Mouse (Mus musculus): Measurements from ENCODE around the gene Galr2. TPM values are rescaled to one million over a fixed set of nuclear protein-coding genes. Genes with fewer than 3 reads are reported as not detected.

Galr2 gene
- polyA plus RNA-seq, 1 experiment, result not detected

DNA sequence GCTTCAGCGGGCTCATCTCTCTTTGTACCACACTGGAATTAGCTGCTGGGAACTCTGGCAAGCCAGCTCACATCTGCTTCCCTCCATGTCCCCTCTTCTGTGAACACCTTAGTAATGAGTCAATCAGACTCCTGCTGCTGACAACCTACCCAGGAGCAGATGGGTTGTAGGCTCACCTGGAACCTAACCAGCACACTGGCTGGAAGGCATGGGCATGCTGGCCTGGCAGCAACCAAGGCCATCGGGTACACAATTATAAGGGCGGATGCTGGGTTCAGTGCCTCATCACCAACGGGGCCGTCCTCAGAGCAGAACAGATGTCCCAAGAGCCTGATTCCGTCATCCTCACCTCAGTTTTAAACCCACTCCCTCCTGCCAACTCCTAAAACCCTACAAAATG is 17.9 kb downstream of the Galr2 start:
- no peak overlapping the region for H3K4me3 ChIP-seq (ENCODE audit: insufficient read depth, low read length)
- TF ChIP-seq POLR2A (IDR thresholded peaks at IDR 0.05; ENCODE audit: borderline replicate concordance, low read depth, low read length) (no peak), CTCF (IDR thresholded peaks at IDR 0.05; ENCODE audit: low read depth, low read length) (no peak)
- H3K27ac ChIP-seq (ENCODE audit: insufficient read depth, low read depth, low read length), result no peak overlapping the region
- no peaks in the 10 kb centered on the region for H3K4me1 ChIP-seq (ENCODE audit: control insufficient read depth, insufficient read depth, low read length)

DNA sequence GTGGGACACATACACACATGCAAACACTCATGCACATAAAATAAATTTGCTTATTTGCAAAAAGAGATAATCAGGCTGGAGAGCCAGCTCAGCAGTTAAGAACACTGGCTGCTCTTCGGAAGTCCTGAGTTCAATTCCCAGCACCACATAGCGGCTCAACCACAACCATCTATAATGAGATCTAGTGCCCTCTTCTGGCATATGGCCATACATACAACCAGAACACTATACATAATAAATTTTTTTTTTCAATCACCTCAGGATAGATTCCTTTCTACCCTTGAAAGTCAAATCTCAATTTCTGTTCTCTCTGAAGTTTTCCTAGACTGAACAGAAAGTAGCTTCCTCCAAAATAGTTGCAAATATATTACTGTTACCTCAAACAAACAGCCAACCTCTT is 24.7 kb downstream of the Galr2 start:
- Histone ChIP-seq H3K4me3 (ENCODE audit: insufficient read depth, low read length) (no peak overlapping the region), H3K4me1 (ENCODE audit: control insufficient read depth, insufficient read depth, low read length) (0 out of 2 replicates have a peak, but pooled peaks cover 3% of the 10 kb centered on the region), H3K27ac (ENCODE audit: insufficient read depth, low read depth, low read length) (no peak overlapping the region)
- TF ChIP-seq POLR2A (IDR thresholded peaks at IDR 0.05; ENCODE audit: borderline replicate concordance, low read depth, low read length), result no peak
- TF ChIP-seq CTCF (IDR thresholded peaks at IDR 0.05; ENCODE audit: low read depth, low read length), result no peak

DNA sequence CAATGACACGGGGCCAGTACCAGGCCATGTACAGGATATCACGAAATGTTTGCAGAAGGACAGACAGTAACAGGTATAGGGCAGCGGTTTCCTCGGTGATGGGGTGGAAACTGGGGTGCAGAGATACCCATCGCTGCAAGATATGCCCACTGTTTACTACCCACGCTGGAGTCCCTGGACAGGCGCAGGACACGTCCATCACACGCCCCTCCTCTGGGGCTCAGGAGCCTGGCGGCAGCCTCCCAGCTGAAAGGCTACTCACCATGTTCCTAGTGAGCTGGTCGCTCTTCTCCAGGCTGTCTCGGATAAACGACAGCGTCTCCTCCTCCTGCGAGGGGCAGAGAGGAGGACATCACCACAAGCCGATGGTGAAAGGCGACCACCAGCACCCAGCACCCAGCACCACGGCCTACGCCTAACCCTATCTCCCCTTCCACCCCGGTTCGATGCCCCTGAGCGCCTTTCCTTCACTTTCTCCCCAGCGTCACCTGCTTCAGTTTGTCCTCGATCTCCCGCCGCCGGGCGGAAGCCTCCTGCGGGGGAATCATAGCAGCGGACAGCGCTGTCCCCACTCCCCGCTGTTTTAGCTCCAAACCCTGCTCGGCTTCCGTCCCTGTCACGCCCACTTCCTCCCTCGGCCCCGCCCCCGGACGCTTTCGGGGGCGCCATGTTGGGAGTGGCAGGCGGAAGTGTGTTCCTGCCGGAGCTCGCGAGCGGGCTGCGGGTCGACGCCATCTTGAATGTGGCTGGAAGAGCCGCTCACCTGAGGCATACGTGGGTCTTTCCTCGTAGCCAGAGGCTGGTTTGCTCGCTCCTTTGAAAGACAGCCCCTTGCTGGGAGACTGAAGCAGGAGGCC is 25.6 kb downstream of the Galr2 start:
- Histone ChIP-seq H3K4me1 (ENCODE audit: control insufficient read depth, insufficient read depth, low read length) (0 out of 2 replicates have a peak, but pooled peaks cover 3% of the 10 kb centered on the region), H3K27ac (ENCODE audit: insufficient read depth, low read depth, low read length) (0 out of 2 replicates have a peak overlapping the region, but pooled peaks have one; percentile 9), H3K4me3 (ENCODE audit: insufficient read depth, low read length) (peak overlapping the region; percentile 93)
- TF ChIP-seq POLR2A (IDR thresholded peaks at IDR 0.05; ENCODE audit: borderline replicate concordance, low read depth, low read length) (no peak), CTCF (IDR thresholded peaks at IDR 0.05; ENCODE audit: low read depth, low read length) (no peak)

DNA sequence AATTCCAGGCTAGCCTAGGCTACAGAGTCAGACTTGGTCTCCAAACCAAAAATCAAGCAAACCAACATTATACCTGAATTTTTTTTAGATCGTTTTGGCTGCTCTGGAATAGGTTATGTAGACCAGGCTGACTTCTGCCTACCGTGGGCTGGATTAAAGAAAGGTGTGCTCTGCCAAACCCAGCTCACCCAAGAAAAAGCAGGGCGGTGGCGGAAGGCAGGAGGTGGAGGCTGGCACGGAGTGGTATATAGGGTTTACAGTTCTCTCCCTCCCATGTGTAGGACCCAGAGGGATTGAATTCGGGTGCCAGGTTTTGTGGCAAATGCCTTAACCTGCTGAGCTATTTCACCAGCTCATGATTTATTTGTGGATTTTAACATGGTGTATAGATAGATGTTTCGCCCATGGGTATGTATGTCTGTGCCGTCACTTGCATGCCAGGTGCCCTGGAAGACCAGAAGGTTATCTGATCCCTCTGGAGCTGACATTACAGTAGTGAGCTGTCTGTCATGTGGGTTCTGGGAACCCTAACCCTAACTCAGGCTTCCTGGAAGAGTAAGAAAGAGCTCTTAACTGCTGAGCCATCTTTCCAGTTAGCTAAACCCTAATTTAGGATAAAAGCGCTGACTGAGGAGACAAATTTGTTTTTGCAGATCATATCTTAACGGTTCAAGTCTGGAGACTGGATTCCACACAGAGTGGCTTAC is 26.4 kb downstream of the Galr2 start, which contains the start of gene Exoc7:
Gene Exoc7 (minus strand): TSS at position 215 of the 707 bp plus-strand sequence.
- Histone ChIP-seq H3K4me3 (ENCODE audit: insufficient read depth, low read length) (peak within 1 kb of the TSS; percentile 93), H3K27ac (ENCODE audit: insufficient read depth, low read depth, low read length) (0 out of 2 replicates have a peak within 1 kb of the TSS, but pooled peaks have one; percentile 9), H3K4me1 (ENCODE audit: control insufficient read depth, insufficient read depth, low read length) (0 out of 2 replicates have a peak, but pooled peaks cover 3% of the 10 kb centered on the region)
- no peak for TF ChIP-seq CTCF (IDR thresholded peaks at IDR 0.05; ENCODE audit: low read depth, low read length)
- no peak for TF ChIP-seq POLR2A (IDR thresholded peaks at IDR 0.05; ENCODE audit: borderline replicate concordance, low read depth, low read length)

DNA sequence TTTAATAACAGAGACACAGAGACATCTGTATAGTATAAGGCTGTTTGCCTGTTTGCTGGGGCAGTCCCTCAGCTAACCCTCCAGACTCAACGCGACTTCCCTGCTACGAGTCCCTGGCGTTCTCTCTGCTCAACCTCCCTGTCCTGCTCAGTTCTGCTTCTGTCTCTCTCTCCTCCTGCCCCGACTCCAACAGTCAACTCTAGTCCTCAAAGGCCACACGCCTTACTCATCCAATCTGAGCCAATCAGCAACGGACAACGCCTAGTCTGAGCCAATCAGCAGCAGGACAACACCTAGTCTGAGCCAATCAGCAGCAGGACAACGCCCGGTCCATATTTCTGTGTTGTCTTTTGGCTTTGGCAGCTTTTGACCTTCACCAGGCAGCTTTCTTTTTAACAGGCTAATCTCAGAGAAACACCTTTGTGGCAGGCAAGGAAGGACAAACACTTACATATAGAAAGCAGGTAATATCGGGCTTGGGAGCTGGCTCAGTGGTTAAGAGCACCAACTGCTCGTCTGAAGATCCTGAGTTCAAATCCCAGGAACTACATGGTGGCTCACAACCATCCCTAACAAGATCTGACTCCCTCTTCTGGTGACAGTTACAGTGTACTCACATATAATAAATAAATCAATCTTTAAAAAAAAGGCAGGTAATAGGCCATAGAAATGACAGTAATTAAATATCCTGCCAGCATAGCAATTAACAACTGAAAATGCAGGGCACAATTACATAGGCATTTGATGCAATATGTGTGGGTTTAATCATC is 27.2 kb downstream of the Galr2 start:
- H3K4me1 ChIP-seq (ENCODE audit: control insufficient read depth, insufficient read depth, low read length), result 0 out of 2 replicates have a peak, but pooled peaks cover 3% of the 10 kb centered on the region
- H3K4me3 ChIP-seq (ENCODE audit: insufficient read depth, low read length), result no peak overlapping the region
- no peak overlapping the region for H3K27ac ChIP-seq (ENCODE audit: insufficient read depth, low read depth, low read length)
- TF ChIP-seq POLR2A (IDR thresholded peaks at IDR 0.05; ENCODE audit: borderline replicate concordance, low read depth, low read length), result no peak
- TF ChIP-seq CTCF (IDR thresholded peaks at IDR 0.05; ENCODE audit: low read depth, low read length), result no peak

DNA sequence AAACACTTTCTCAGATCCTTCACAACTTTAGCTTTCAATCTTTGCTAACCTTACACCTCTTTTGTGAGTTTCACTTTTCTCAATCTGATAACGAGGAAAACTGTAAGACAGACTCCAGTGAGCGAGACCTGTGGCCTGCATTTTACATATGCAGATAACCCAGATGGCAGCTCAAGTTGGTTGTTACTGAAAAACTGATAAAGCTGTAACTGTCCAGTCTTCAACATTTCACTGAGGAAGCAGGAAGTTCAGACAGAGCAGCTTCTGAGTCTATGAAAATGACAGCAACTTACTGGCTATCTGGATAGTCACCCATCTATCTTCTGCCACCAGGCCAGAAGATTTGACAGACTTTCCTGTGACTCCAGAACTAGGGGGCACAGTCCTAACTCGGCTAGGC is 28.9 kb downstream of the Galr2 start:
- H3K27ac ChIP-seq (ENCODE audit: insufficient read depth, low read depth, low read length), result no peak overlapping the region
- TF ChIP-seq POLR2A (IDR thresholded peaks at IDR 0.05; ENCODE audit: borderline replicate concordance, low read depth, low read length) (no peak), CTCF (IDR thresholded peaks at IDR 0.05; ENCODE audit: low read depth, low read length) (no peak)
- H3K4me3 ChIP-seq (ENCODE audit: insufficient read depth, low read length), result no peak overlapping the region
- 0 out of 2 replicates have a peak, but pooled peaks cover 3% of the 10 kb centered on the region for H3K4me1 ChIP-seq (ENCODE audit: control insufficient read depth, insufficient read depth, low read length)

- Histone ChIP-seq H3K4me3 (ENCODE audit: insufficient read depth, low read length) (no peak overlapping the region), H3K4me1 (ENCODE audit: control insufficient read depth, insufficient read depth, low read length) (0 out of 2 replicates have a peak, but pooled peaks cover 3% of the 10 kb centered on the region), H3K27ac (ENCODE audit: insufficient read depth, low read depth, low read length) (no peak overlapping the region)
- TF ChIP-seq CTCF (IDR thresholded peaks at IDR 0.05; ENCODE audit: low read depth, low read length) (no peak), POLR2A (IDR thresholded peaks at IDR 0.05; ENCODE audit: borderline replicate concordance, low read depth, low read length) (no peak)
Measured at GRCm38 (mm10) chr11:116311169-116311568, 30.4 kb downstream of the Galr2 start.

GRCm38 (mm10) chr11:116312359-116312758 is 31.6 kb downstream of the Galr2 start:
- no peak overlapping the region for H3K4me3 ChIP-seq (ENCODE audit: insufficient read depth, low read length)
- TF ChIP-seq POLR2A (IDR thresholded peaks at IDR 0.05; ENCODE audit: borderline replicate concordance, low read depth, low read length) (no peak), CTCF (IDR thresholded peaks at IDR 0.05; ENCODE audit: low read depth, low read length) (no peak)
- H3K4me1 ChIP-seq (ENCODE audit: control insufficient read depth, insufficient read depth, low read length), result no peaks in the 10 kb centered on the region
- H3K27ac ChIP-seq (ENCODE audit: insufficient read depth, low read depth, low read length), result no peak overlapping the region

Measured in bone marrow macrophage, adult 2 months (primary cell).